Mouse (Mus musculus): Measurements from ENCODE around the gene Olfr620.

The Olfr620 gene

DNA sequence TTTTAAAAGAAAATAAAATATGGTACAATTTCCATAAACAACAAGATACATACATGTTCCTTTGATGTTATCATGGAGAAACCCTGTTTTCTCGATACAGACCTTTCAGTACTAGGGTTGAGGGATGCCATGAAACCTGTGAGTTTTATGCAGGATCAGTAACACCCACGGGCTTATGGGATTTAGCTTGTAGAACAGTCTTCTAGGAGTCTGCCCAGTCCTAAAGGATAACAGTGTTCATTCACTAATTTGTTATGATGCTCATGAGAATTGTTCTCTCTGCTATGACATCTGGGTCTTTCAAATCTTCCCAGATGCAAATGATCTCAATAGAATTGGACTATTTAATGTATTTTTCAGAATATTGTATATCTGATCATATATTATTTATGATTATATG is at the start of gene Olfr620:
TSS of gene Olfr620 (minus strand) at position 101 of the 400 bp plus-strand sequence.
- no peak for DNase-seq

DNA sequence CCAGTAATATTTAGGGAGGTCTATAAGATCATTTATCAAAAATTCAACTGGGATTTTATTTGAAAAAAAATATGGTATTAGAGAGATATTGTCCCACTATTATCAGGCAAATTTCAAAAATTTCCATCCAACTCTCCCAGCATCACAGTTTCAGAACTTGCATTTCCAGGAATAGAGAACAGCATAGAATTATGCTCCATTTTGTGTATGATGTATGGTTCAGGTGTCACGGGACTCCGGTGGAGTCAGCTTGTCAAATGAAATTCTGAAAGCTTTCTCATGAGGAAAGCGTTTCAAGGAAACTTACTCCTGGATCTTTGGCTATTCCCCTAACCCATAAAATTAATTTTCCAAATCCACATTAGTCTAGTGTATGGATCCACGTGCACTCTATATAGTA is 31.7 kb upstream of the Olfr620 start:
- DNase-seq, result no peak

DNA sequence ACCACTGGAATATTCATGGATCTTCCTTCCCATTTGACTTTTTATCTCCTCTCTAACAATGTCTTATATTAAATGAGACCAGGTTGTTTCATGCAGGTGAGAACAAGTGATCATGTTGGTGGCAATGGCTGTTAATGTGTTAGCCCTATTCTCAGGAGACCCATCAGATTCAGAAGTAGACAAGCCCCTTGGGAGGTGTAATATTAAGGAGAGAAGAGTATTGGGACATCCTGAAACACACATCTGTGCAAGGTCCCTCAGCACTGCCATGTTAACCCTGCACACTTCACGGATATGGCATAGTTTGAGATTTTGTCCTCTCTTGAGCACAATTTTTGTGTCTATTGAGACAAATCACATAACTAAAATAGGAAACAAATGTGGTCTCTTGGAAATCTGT is 30.3 kb upstream of the Olfr620 start, which contains the start of gene Olfr622:
TSS of gene Olfr622 (minus strand) at position 101 of the 400 bp plus-strand sequence.
- DNase-seq, result no peak

DNA sequence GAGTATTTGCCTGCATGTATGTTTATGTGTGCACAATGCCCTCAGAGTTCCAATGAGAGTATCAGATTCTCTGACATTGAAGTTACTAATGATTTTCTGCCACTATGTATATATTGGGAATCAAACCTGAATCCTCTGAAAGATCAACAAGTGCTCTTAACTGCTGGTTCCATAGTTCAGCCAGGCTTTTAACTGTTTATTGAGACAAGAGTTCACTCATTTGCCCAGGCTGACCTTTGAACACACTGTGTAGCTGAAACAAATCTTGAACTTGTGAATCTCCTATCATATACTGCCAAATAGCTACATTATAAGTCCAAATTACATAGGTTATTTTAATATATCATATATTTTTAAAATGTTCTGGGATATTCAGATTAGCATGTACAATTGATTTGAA is 24.5 kb upstream of the Olfr620 start:
- no peak for DNase-seq

DNA sequence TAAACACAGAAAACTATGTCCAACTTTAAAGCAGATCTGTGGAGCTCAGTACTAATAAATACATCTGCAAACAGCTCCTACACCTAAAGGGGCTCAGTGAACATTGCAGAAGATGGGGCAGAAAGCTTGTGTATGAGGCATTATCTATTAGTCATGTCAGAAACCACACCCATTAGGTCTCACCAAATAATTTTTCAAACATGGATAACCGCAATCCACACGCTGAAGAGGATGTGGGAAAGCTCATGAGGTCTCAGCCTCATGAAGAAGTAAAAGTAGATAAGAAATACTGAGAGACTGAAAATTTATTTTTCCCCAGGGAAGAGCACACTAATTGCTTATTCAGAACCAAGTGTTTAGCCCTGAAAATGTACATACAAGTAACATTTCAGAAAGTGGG is 4.9 kb downstream of the Olfr620 start:
- DNase-seq, result no peak

DNA sequence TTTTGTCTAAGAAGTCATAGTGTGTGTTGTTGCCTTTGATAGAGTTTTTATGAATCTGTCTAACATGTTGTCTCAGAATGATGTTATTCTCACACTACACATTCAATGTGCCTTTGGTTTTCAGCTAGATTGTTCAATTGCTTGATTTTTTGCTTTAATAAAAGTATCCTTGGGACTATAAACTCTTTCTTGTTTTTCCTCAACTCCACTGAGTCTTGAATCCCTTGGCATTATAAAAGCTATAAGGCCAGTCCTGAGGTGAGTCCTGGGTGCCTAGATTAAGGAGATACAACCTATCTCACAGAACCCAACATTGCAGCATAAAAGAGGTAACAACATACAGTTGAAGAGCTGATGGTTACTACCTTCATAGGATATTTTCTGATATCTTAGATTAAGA is 12.1 kb downstream of the Olfr620 start, which contains the start of gene Olfr619:
TSS of gene Olfr619 (plus strand) at position 301 of the 400 bp plus-strand sequence.
- DNase-seq, result no peak

DNA sequence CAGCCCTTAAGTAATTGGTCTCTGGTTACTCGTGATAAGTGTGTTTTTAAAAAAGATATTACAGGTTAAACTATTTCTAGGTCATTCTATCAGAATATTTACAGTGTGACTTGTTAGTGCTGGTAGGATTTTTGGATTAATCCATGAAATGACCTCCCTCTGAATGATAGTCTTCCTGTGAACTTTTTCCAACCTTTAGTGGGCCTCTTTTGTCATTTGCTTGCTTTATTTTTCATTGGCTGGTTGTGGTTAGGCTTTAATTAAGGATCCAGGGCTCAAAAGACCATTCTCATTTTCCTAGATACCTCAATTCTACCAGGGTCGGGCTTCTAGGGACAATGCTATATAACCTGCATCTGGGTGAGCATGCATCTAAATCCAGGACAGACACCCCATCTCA is 22.5 kb downstream of the Olfr620 start, which contains the start of gene Olfr618:
TSS of gene Olfr618 (plus strand) at position 301 of the 400 bp plus-strand sequence.
- no peak for DNase-seq

DNA sequence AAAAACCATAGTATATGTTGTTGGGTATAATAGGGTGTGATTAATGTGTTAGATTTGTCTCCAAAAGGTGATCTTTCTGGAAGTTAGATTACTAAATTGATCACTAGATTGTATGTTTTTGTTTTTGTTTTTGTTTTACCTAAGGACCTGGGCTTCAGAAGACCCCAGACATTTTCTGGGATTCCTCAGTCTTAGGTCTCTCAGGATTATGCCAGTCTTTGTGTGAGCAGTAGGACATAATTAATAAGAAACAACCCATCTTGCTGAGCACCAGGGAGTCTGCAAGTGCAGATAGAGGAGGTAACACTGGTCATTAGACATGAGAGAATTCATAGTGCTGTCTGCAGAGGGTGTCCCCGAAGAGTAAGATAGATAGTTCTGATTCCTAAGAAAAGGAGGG is 39.6 kb downstream of the Olfr620 start, which contains the start of gene Olfr617:
TSS of gene Olfr617 (plus strand) at position 301 of the 400 bp plus-strand sequence.
- DNase-seq, result no peak

DNA sequence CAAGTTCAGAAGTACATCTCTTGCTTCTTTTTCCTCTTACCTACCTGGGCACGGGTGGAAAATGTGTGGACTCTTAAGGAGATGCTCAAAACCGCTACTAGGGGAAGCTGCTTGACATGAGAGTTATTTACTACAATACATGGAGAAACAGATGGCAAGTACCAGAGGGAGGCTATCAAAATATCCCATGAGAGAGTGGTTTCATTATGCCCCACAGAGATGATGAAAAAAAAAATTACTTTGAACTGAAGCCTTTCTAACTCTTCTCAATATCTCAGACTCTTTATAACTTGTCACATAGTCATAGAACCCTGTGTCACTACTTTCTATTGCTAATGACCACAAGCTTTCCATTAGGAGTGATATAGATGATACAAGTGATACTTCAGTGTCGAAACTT is 43.3 kb downstream of the Olfr620 start, which contains the start of gene Olfr616:
TSS of gene Olfr616 (minus strand) at position 101 of the 400 bp plus-strand sequence.
- no peak for DNase-seq

DNA sequence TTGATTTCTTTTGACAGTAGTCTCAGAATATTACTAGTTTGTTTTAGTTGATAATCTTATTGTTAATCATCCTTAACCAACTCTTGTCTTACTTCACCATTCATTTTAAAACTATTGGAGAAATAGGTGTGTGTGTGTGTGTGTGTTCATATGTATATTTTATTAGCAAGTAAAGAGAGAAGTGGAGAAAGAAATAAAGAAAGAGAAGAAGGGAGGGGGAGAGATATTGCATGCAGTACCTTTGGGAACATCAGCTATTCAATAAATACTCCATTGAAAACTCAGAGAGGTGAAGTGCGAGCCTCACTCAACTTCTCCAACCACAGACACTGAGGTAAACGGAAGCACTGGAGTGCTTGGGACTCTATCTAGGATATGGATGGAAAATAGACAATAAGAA is 56.6 kb downstream of the Olfr620 start, which contains the start of gene Olfr615:
TSS of gene Olfr615 (plus strand) at position 301 of the 400 bp plus-strand sequence.
- no peak for DNase-seq
